Mouse (Mus musculus) cerebellum, adult 2 months (tissue): ENCODE results near the gene Zfp157.

Source experiments
- CTCF ChIP-seq: fragments of 200-500 bp; IDR thresholded peaks from 2 replicates; pipeline ENCODE4 v1.5.1; 2011; ENCODE audit warnings: low read depth, mild to moderate bottlenecking, control low read depth, low read length, moderate library complexity, borderline replicate concordance; ENCODE audit not compliant: insufficient read depth
- POLR2A ChIP-seq: fragments of 200-500 bp; IDR thresholded peaks from 2 replicates; pipeline ENCODE4 v1.6.1; 2011; ENCODE audit warnings: low read length, control low read depth, borderline replicate concordance; ENCODE audit not compliant: insufficient read depth

- TF ChIP-seq POLR2A = no peak
- no peak for TF ChIP-seq CTCF
Observed at GRCm38 (mm10) chr5:138459107-138459506, 17.8 kb downstream of the Zfp157 start.
